Mouse (Mus musculus): ENCODE results near the gene Gm3448. TPM values are rescaled to one million over a fixed set of nuclear protein-coding genes. Genes with fewer than 3 reads are reported as not detected.

Gene Gm3448
- total and polyA plus RNA-seq, 2 experiments from 2014 or later, result 1.9 to 6.2 TPM

GRCm38 (mm10) chr17:14960520-14960919 lies 80.8 kb downstream of the Gm3448 start:
- H3K9me3 ChIP-seq (ENCODE audit: low read length), result no peaks in the 10 kb centered on the region
- H3K4me2 ChIP-seq (ENCODE audit: low read depth), result peak overlapping the region; percentile 98
- H3K4me1 ChIP-seq (ENCODE audit: insufficient read depth), result peaks cover 6% of the 10 kb centered on the region
- H3K4me3 ChIP-seq (ENCODE audit: low read depth, low read length), result peak overlapping the region; percentile 54
- peak overlapping the region; percentile 63; the same call in 1 of the 2 replicates for H3K9ac ChIP-seq
- under 1% methylated on average over 19 of the region's 23 CpGs for WGBS
- H3K27me3 ChIP-seq (ENCODE audit: insufficient read depth, low read length), result no peaks in the 10 kb centered on the region
- peak; percentile 9; the same call in 1 of the 2 replicates for ATAC-seq
- no peaks in the 10 kb centered on the region; the same call in 1 of the 2 replicates for H3K36me3 ChIP-seq (ENCODE audit: insufficient read depth)
- DNase-seq, result no peak
- no peak overlapping the region for H3K27ac ChIP-seq (ENCODE audit: low read depth, low read length)
- no peak for TF ChIP-seq CTCF (IDR thresholded peaks at IDR 0.05; ENCODE audit: low read depth)

DNA sequence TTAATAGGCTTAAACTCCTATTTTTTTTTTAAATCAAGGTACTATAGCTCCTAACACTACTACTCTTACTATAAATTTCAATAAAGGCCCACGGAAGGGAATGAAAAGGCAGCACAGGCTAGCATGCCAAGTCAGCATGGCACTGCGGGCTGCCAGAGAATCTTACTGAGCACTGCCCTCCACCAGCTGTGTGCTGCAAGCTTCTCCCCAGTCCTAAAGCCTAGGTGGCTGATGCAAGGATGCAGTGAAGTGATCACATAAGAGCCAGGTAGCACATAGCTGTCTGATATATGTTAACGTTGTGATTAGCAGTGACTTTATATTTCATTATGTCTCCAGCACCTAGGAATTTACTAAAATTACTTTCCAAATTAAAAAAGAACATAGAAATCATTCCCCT lies 81.4 kb downstream of the Gm3448 start:
- Histone ChIP-seq H3K4me3 (ENCODE audit: low read depth, low read length) (0 out of 2 replicates have a peak overlapping the region, but pooled peaks have one; percentile 20), H3K9me3 (ENCODE audit: low read length) (no peaks in the 10 kb centered on the region), H3K4me2 (ENCODE audit: low read depth) (peak overlapping the region; percentile 47), H3K9ac (no peak overlapping the region), H3K4me1 (ENCODE audit: insufficient read depth) (peaks cover 6% of the 10 kb centered on the region), H3K36me3 (ENCODE audit: insufficient read depth) (no peaks in the 10 kb centered on the region; the same call in 1 of the 2 replicates), H3K27ac (ENCODE audit: low read depth, low read length) (no peak overlapping the region), H3K27me3 (ENCODE audit: insufficient read depth, low read length) (no peaks in the 10 kb centered on the region)
- WGBS, result 10% methylated on average over 3 of the region's 3 CpGs
- DNase-seq (no peak), ATAC-seq (no peak)
- no peak for TF ChIP-seq CTCF (IDR thresholded peaks at IDR 0.05; ENCODE audit: low read depth)

DNA sequence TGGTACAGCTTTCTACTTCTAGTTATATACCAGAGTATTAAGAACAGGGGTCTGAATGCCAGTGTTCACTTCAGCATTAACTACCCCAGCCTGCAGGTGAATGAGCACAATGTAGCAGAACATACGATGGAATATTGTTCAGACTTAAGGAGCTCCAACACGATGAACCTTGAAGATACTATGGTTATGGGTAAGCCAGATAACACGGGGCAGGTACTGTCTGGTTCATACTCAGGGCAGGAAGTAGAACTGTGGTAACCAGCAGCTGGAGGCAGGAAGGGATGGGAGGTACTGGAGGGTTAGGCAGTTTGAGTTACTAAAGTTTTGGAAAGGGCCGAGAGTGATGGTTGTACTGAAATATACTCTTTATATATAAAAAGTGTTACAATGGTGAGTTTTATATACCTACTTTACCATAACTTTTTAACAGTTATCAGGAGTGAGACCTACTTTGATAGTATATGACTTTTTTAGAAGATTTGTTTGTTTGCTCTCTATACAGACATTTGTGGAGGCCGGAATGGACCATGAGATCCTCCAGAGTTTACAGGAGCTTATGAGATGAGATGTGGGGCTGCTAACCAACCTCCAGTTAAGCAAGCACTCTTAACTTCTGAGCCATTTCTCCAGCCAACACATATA lies 82.5 kb downstream of the Gm3448 start:
- WGBS, result 90% methylated on average over 5 of the region's 5 CpGs

DNA sequence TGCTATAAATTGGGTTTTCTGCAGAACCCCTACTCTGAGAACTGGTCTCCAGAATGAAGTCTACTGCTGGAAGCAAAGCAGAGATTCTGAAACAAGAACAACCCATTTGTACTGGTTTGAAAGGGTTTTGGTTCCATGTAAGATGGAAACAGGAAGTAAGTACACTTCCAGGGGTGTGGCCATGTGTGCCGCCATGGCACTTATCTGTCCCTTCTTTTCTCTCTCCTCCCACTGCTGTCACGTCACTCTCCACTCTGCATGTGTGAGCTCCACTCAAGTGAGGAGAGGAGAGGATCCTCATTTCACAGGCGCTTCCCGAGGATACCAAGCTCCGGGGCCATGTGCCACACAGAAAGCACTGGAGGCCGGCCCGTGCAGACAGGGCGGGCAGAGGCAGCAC lies 87.9 kb downstream of the Gm3448 start:
- DNase-seq, result no peak
- H3K27ac ChIP-seq (ENCODE audit: low read depth, low read length), result no peak overlapping the region
- no peak for TF ChIP-seq CTCF (IDR thresholded peaks at IDR 0.05; ENCODE audit: low read depth)
- H3K27me3 ChIP-seq (ENCODE audit: insufficient read depth, low read length), result no peaks in the 10 kb centered on the region
- H3K9ac ChIP-seq, result no peak overlapping the region
- 97% methylated on average over 8 of the region's 8 CpGs for WGBS
- H3K4me2 ChIP-seq (ENCODE audit: low read depth), result no peak overlapping the region
- no peak for ATAC-seq
- no peaks in the 10 kb centered on the region for H3K9me3 ChIP-seq (ENCODE audit: low read length)
- no peaks in the 10 kb centered on the region for H3K4me1 ChIP-seq (ENCODE audit: insufficient read depth)
- no peak overlapping the region for H3K4me3 ChIP-seq (ENCODE audit: low read depth, low read length)
- H3K36me3 ChIP-seq (ENCODE audit: insufficient read depth), result peaks cover 37% of the 10 kb centered on the region

More for the DNA sequence above, 82.5 kb downstream of the Gm3448 start:
- DNase-seq, result no peak
- H3K9ac ChIP-seq, result no peak overlapping the region
- no peak overlapping the region for H3K27ac ChIP-seq (ENCODE audit: low read depth, low read length)
- no peak for ATAC-seq
- no peak overlapping the region for H3K4me3 ChIP-seq (ENCODE audit: low read depth, low read length)
- H3K9me3 ChIP-seq (ENCODE audit: low read length), result no peaks in the 10 kb centered on the region
- H3K4me2 ChIP-seq (ENCODE audit: low read depth), result no peak overlapping the region
- peaks cover 9% of the 10 kb centered on the region for H3K36me3 ChIP-seq (ENCODE audit: insufficient read depth)
- peaks cover 6% of the 10 kb centered on the region for H3K4me1 ChIP-seq (ENCODE audit: insufficient read depth)
- no peak for TF ChIP-seq CTCF (IDR thresholded peaks at IDR 0.05; ENCODE audit: low read depth)
- H3K27me3 ChIP-seq (ENCODE audit: insufficient read depth, low read length), result no peaks in the 10 kb centered on the region

DNA sequence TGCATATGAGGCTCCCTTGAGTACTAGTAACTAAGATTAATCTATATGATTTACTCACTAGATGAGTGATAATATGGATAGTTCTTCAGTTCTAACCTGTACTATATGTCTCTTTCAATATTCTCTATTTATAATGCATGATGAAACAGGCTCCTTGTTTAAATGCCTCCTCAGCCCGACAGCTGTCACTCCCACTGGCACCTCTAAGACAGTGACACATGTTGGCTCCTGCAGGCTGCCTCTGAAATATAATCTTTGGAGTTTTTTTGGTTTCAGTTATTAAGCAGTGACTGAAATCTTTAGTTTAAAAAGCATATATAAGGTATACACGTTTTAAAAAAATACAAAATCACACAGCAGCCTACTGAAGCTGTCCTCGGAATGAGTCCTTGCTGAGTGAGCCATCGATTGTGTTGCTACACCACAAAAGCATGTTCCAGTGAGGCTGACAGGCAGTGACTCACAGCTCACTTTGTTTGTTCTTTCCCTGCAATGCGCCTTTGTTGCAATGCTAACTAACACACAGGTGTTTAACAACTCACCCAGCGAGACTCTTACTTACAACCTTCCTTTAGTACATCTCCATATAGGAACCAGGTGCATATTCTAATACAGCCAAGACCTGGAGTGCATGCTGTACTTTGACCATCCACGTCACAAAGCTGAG lies 92.0 kb downstream of the Gm3448 start:
- Histone ChIP-seq H3K36me3 (ENCODE audit: insufficient read depth) (peaks cover 42% of the 10 kb centered on the region), H3K9me3 (ENCODE audit: low read length) (no peaks in the 10 kb centered on the region), H3K4me2 (ENCODE audit: low read depth) (no peak overlapping the region), H3K27me3 (ENCODE audit: insufficient read depth, low read length) (no peaks in the 10 kb centered on the region), H3K4me3 (ENCODE audit: low read depth, low read length) (no peak overlapping the region), H3K27ac (ENCODE audit: low read depth, low read length) (no peak overlapping the region), H3K4me1 (ENCODE audit: insufficient read depth) (peaks cover under 1% of the 10 kb centered on the region; the same call in 1 of the 2 replicates), H3K9ac (no peak overlapping the region)
- ATAC-seq (no peak), DNase-seq (no peak)
- TF ChIP-seq CTCF (IDR thresholded peaks at IDR 0.05; ENCODE audit: low read depth), result no peak
- 83% methylated on average over 7 of the region's 7 CpGs for WGBS

Other genes with a start within 250 kb of the Gm3448 start
- gene Wdr27, start 98.4 kb downstream of the Gm3448 start, total RNA-seq (2014; rRNA removed), result 1.1 and 1.6 TPM in 2 replicates
- gene Wdr27, start 98.4 kb downstream of the Gm3448 start, polyA plus RNA-seq (2015; fragmentation: Nextera tagmentation; extraction: Ambion mirVana), result 9.5 and 10.0 TPM in 2 replicates
- gene 1600012H06Rik, start 98.4 kb downstream of the Gm3448 start, total RNA-seq (2014; rRNA removed), result 21.1 and 24.2 TPM in 2 replicates
- 27.1 and 29.2 TPM in 2 replicates for gene 1600012H06Rik, start 98.4 kb downstream of the Gm3448 start, polyA plus RNA-seq (2015; fragmentation: Nextera tagmentation; extraction: Ambion mirVana)
- 59.3 and 61.7 TPM in 2 replicates for gene Phf10, start 80.3 kb downstream of the Gm3448 start, total RNA-seq (2014; rRNA removed)
- 12.0 and 13.2 TPM in 2 replicates for gene Phf10, start 80.3 kb downstream of the Gm3448 start, polyA plus RNA-seq (2015; fragmentation: Nextera tagmentation; extraction: Ambion mirVana)
- 8.3 and 8.9 TPM in 2 replicates for gene 9030025P20Rik, start 63.1 kb downstream of the Gm3448 start, total RNA-seq (2014; rRNA removed)
- gene 9030025P20Rik, start 63.1 kb downstream of the Gm3448 start, polyA plus RNA-seq (2015; fragmentation: Nextera tagmentation; extraction: Ambion mirVana), result 4.9 and 7.6 TPM in 2 replicates
- gene Gm3417, start 62.7 kb downstream of the Gm3448 start, total RNA-seq (2014; rRNA removed), result not detected in 2 replicates
- gene Gm3417, start 62.7 kb downstream of the Gm3448 start, polyA plus RNA-seq (2015; fragmentation: Nextera tagmentation; extraction: Ambion mirVana), result 2.9 and 4.0 TPM in 2 replicates
- gene Gm3435, start 31.4 kb downstream of the Gm3448 start, total RNA-seq (2014; rRNA removed), result 4.4 and 5.8 TPM in 2 replicates
- 8.4 and 10.3 TPM in 2 replicates for gene Gm3435, start 31.4 kb downstream of the Gm3448 start, polyA plus RNA-seq (2015; fragmentation: Nextera tagmentation; extraction: Ambion mirVana)
- gene Ermard, start 329 bp downstream of the Gm3448 start, total RNA-seq (2014; rRNA removed), result 37.5 and 39.8 TPM in 2 replicates
- gene Ermard, start 329 bp downstream of the Gm3448 start, polyA plus RNA-seq (2015; fragmentation: Nextera tagmentation; extraction: Ambion mirVana), result 30.5 and 48.3 TPM in 2 replicates
- not detected in 2 replicates for gene Tcte3, start within 50 bp of the Gm3448 start, total RNA-seq (2014; rRNA removed)
- 1.2 TPM in 1 of 2 replicates, not detected in the other for gene Tcte3, start within 50 bp of the Gm3448 start, polyA plus RNA-seq (2015; fragmentation: Nextera tagmentation; extraction: Ambion mirVana)

All from forebrain, postnatal 0 days (tissue).